Mouse (Mus musculus) heart, embryonic 14.5 days (tissue): ENCODE results near the gene Dock7. TPM values are rescaled to one million over a fixed set of nuclear protein-coding genes. Genes with fewer than 3 reads are reported as not detected.
A peak's percentile ranks its signal among the peaks of the same experiment; 100 is the strongest.

Source experiments
- ATAC-seq: fragments of 200-750 bp; cut with Nextera tagmentation; 2 replicates; pipeline ENCODE4 v1.8.0; 2017; ENCODE audit warnings: low read depth, moderate TSS enrichment; ENCODE audit not compliant: insufficient number of reproducible peaks, insufficient read depth, low FRiP score
- H3K27ac ChIP-seq, 2 experiments: fragments of 200-500 bp in 1 of 2; fragments of 300-500 bp in 1 of 2; sonication (generic) in 1 of 2; replicated peaks in 1 of 2; 2 replicates each; pipeline ENCODE4 v1.5.1; 2012 to 2014; ENCODE audit warnings: low read depth in 2 of 2, low read length in 2 of 2, control low read depth in 1 of 2, mild to moderate bottlenecking in 1 of 2, mixed read lengths in 1 of 2; ENCODE audit not compliant: control insufficient read depth in 1 of 2, insufficient read depth in 1 of 2
- H3K27me3 ChIP-seq: fragments of 300-500 bp; sonication (generic); 2 replicates; pipeline ENCODE4 v1.6.1; 2014; ENCODE audit warnings: mild to moderate bottlenecking, low read length, control low read depth; ENCODE audit not compliant: control insufficient read depth, insufficient read depth
- H3K36me3 ChIP-seq: fragments of 300-500 bp; sonication (generic); 2 replicates; pipeline ENCODE4 v1.6.1; 2014; ENCODE audit warnings: mild to moderate bottlenecking, control low read depth, low read length, mixed read lengths; ENCODE audit not compliant: control insufficient read depth, insufficient read depth
- H3K4me1 ChIP-seq, 2 experiments: fragments of 200-500 bp in 1 of 2; fragments of 300-500 bp in 1 of 2; sonication (generic) in 1 of 2; 2 replicates each; pipeline ENCODE4 v1.6.1; 2012 to 2014; ENCODE audit warnings: low read length in 2 of 2, control low read depth in 1 of 2, mixed read lengths in 1 of 2; ENCODE audit not compliant: control insufficient read depth in 2 of 2, insufficient read depth in 2 of 2
- H3K4me2 ChIP-seq: fragments of 300-500 bp; sonication (generic); 2 replicates; pipeline ENCODE4 v1.6.1; 2014; ENCODE audit warnings: mild to moderate bottlenecking, low read length
- H3K4me3 ChIP-seq, 2 experiments: fragments of 200-500 bp in 1 of 2; fragments of 300-500 bp in 1 of 2; sonication (generic) in 1 of 2; 2 replicates each; pipeline ENCODE4 v1.5.1; 2012 to 2014; ENCODE audit warnings: low read length in 2 of 2, mild to moderate bottlenecking in 2 of 2, control low read depth in 1 of 2, low read depth in 1 of 2, moderate library complexity in 1 of 2; ENCODE audit not compliant: control insufficient read depth in 1 of 2, insufficient read depth in 1 of 2
- H3K9ac ChIP-seq: fragments of 300-500 bp; sonication (generic); 2 replicates; pipeline ENCODE4 v1.6.1; 2014; ENCODE audit warnings: mild to moderate bottlenecking, low read length
- H3K9me3 ChIP-seq: fragments of 300-500 bp; sonication (generic); 2 replicates; pipeline ENCODE4 v1.6.1; 2016; ENCODE audit warnings: low read length, control low read depth; ENCODE audit not compliant: control insufficient read depth
- WGBS: fragments of 180-500 bp; shearing (Covaris S2); extraction: QIAGEN DNeasy Blood & Tissue Kit; methylation state at CpG from one replicate; pipeline ENCODE4 v1.1.7; 2014; 5-methylcytosine and 5-hydroxymethylcytosine counted together
- polyA plus RNA-seq: library from polyadenylated mRNA; unstranded; fragments of >200 nt; fragmentation: Nextera tagmentation; extraction: Ambion mirVana; gene quantifications from 2 replicates; pipeline ENCODE4 v1.2.1, GENCODE M21; 2014

Gene Dock7
- polyA plus RNA-seq, result 33.4 and 34.4 TPM in 2 replicates

- H3K9me3 ChIP-seq, result no peaks in the 10 kb centered on the region
- WGBS, result under 1% methylated on average over 98 of the region's 117 CpGs
- H3K4me1 ChIP-seq, result peaks cover 14 to 32% of the 10 kb centered on the region in 2 experiments
- peak within 1 kb of the TSS; percentile 88 to 97 for H3K4me3 ChIP-seq
- H3K4me2 ChIP-seq, result peak within 1 kb of the TSS; percentile 90
- peak within 1 kb of the TSS; percentile 91 for H3K9ac ChIP-seq
- ATAC-seq, result peak; percentile 95
- no peaks in the 10 kb centered on the region for H3K27me3 ChIP-seq
- H3K36me3 ChIP-seq, result no peaks in the 10 kb centered on the region
- peak within 1 kb of the TSS in 1 of 2 experiments; percentile 72; a peak in 2 of 4 replicates for H3K27ac ChIP-seq
Measured at GRCm38 (mm10) chr4:99120211-99121122, at the start of gene Dock7. Dock7 (minus strand) TSS chr4:99120915.

GRCm38 (mm10) chr4:99168869-99169268, 48.2 kb upstream of the Dock7 start:
- no peak overlapping the region for H3K9ac ChIP-seq

GRCm38 (mm10) chr4:99163547-99163946, 42.8 kb upstream of the Dock7 start:
- Histone ChIP-seq H3K27ac (no peak overlapping the region), H3K4me3 (no peak overlapping the region), H3K4me1 (peaks cover 0 to 2% of the 10 kb centered on the region in 2 experiments; a peak in 2 of 4 replicates), H3K36me3 (no peaks in the 10 kb centered on the region), H3K4me2 (no peak overlapping the region), H3K9ac (no peak overlapping the region), H3K9me3 (no peaks in the 10 kb centered on the region), H3K27me3 (no peaks in the 10 kb centered on the region)
- WGBS, result 12% methylated on average over 4 of the region's 4 CpGs
- no peak for ATAC-seq

More at GRCm38 (mm10) chr4:99168869-99169268, 48.2 kb upstream of the Dock7 start:
- Histone ChIP-seq H3K9me3 (no peaks in the 10 kb centered on the region), H3K4me2 (no peak overlapping the region), H3K4me1 (no peaks in the 10 kb centered on the region), H3K4me3 (no peak overlapping the region), H3K27ac (no peak overlapping the region), H3K27me3 (no peaks in the 10 kb centered on the region), H3K36me3 (no peaks in the 10 kb centered on the region)
- ATAC-seq, result no peak
- WGBS, result 91% methylated on average over 5 of the region's 5 CpGs

- 54% methylated on average over 9 of the region's 9 CpGs for WGBS
- H3K36me3 ChIP-seq, result no peaks in the 10 kb centered on the region
Measured at GRCm38 (mm10) chr4:99163001-99163400, 42.3 kb upstream of the Dock7 start.

GRCm38 (mm10) chr4:99161457-99161971, 40.8 kb upstream of the Dock7 start:
- Histone ChIP-seq H3K27me3 (no peaks in the 10 kb centered on the region), H3K4me3 (no peak overlapping the region), H3K9me3 (no peaks in the 10 kb centered on the region), H3K27ac (peak overlapping the region; percentile 42 to 64), H3K36me3 (no peaks in the 10 kb centered on the region), H3K4me2 (peak overlapping the region; percentile 23; the same call in 1 of the 2 replicates), H3K4me1 (peaks cover 0 to 2% of the 10 kb centered on the region in 2 experiments; a peak in 2 of 4 replicates), H3K9ac (no peak overlapping the region)
- WGBS, result 28% methylated on average over 6 of the region's 6 CpGs
- no peak for ATAC-seq

More at GRCm38 (mm10) chr4:99163001-99163400, 42.3 kb upstream of the Dock7 start:
- ATAC-seq, result no peak
- Histone ChIP-seq H3K27ac (no peak overlapping the region), H3K4me1 (peaks cover 0 to 2% of the 10 kb centered on the region in 2 experiments; a peak in 2 of 4 replicates), H3K27me3 (no peaks in the 10 kb centered on the region), H3K9me3 (no peaks in the 10 kb centered on the region), H3K4me2 (no peak overlapping the region), H3K9ac (no peak overlapping the region), H3K4me3 (no peak overlapping the region)

- Histone ChIP-seq H3K4me2 (no peak overlapping the region), H3K4me3 (no peak overlapping the region), H3K27me3 (no peaks in the 10 kb centered on the region), H3K9me3 (no peaks in the 10 kb centered on the region), H3K27ac (no peak overlapping the region), H3K9ac (no peak overlapping the region), H3K4me1 (peaks cover 0 to 2% of the 10 kb centered on the region in 2 experiments; a peak in 2 of 4 replicates), H3K36me3 (no peaks in the 10 kb centered on the region)
- 65% methylated on average over 5 of the region's 5 CpGs for WGBS
- no peak for ATAC-seq
Measured at GRCm38 (mm10) chr4:99160899-99161298, 40.2 kb upstream of the Dock7 start.

- Histone ChIP-seq H3K4me2 (no peak overlapping the region), H3K9ac (no peak overlapping the region), H3K27ac (no peak overlapping the region), H3K4me1 (peaks cover 0 to 2% of the 10 kb centered on the region in 2 experiments; a peak in 2 of 4 replicates), H3K9me3 (no peaks in the 10 kb centered on the region), H3K27me3 (no peaks in the 10 kb centered on the region), H3K36me3 (no peaks in the 10 kb centered on the region), H3K4me3 (no peak overlapping the region)
- ATAC-seq, result no peak
- WGBS, result 22% methylated on average over 3 of the region's 3 CpGs
Measured at GRCm38 (mm10) chr4:99160414-99160813, 39.7 kb upstream of the Dock7 start.
